Mouse (Mus musculus): ENCODE results near the gene Krt86.

GRCm38 (mm10) chr15:101446572-101446971 lies 26.7 kb upstream of the Krt86 start:
- no peak for TF ChIP-seq CHD2 (IDR thresholded peaks at IDR 0.05; ENCODE audit: low read depth, low read length)
- TF ChIP-seq MAFK (IDR thresholded peaks at IDR 0.05; ENCODE audit: insufficient read depth, low read depth, low read length), result no peak
- no peak for TF ChIP-seq ZNF384 (IDR thresholded peaks at IDR 0.05; ENCODE audit: low read depth, low read length)
- TF ChIP-seq HCFC1 (IDR thresholded peaks at IDR 0.05; ENCODE audit: borderline replicate concordance, insufficient read depth, low read length), result no peak

Data from ES-E14 (cell line).